Mouse (Mus musculus) forebrain, embryonic 14.5 days (tissue): Measurements from ENCODE around the gene Ppfia4. TPM values are rescaled to one million over a fixed set of nuclear protein-coding genes. Genes with fewer than 3 reads are reported as not detected.

Source experiments
- ATAC-seq: fragments of 200-750 bp; cut with Nextera tagmentation; 2 replicates; pipeline ENCODE4 v1.8.0; 2017; ENCODE audit warnings: mild to moderate bottlenecking, moderate library complexity
- DNase-seq: peaks from one replicate; pipeline ENCODE4 v3.0.0-alpha.2; 2015; ENCODE audit warnings: low spot score
- H3K27ac ChIP-seq: fragments of 300-500 bp; sonication (generic); 2 replicates; pipeline ENCODE4 v1.5.1; 2014; ENCODE audit warnings: low read depth, mild to moderate bottlenecking, control low read depth, low read length, moderate library complexity
- H3K27me3 ChIP-seq: fragments of 300-500 bp; sonication (generic); replicated peaks from 2 replicates; pipeline ENCODE4 v1.6.1; 2014; ENCODE audit warnings: low read length, control low read depth, mixed read lengths; ENCODE audit not compliant: control insufficient read depth, insufficient read depth
- H3K36me3 ChIP-seq: fragments of 300-500 bp; sonication (generic); 2 replicates; pipeline ENCODE4 v1.6.1; 2014; ENCODE audit warnings: low read length, control low read depth; ENCODE audit not compliant: control insufficient read depth, insufficient read depth
- H3K4me1 ChIP-seq: fragments of 300-500 bp; sonication (generic); 2 replicates; pipeline ENCODE4 v1.6.1; 2014; ENCODE audit warnings: antibody characterized with exemption, low read length, control low read depth; ENCODE audit not compliant: control insufficient read depth, insufficient read depth
- H3K4me2 ChIP-seq: fragments of 300-500 bp; sonication (generic); 2 replicates; pipeline ENCODE4 v1.6.1; 2014; ENCODE audit warnings: mild to moderate bottlenecking, control low read depth, low read length
- H3K4me3 ChIP-seq: fragments of 300-500 bp; sonication (generic); 2 replicates; pipeline ENCODE4 v1.5.1; 2014; ENCODE audit warnings: low read depth, low read length, control low read depth
- H3K9ac ChIP-seq: fragments of 300-500 bp; sonication (generic); 2 replicates; pipeline ENCODE4 v1.6.1; 2014; ENCODE audit warnings: mild to moderate bottlenecking, low read length, control low read depth, moderate library complexity
- H3K9me3 ChIP-seq: fragments of 300-500 bp; sonication (generic); replicated peaks from 2 replicates; pipeline ENCODE4 v1.6.1; 2016; ENCODE audit warnings: low read length, control low read depth, mixed read lengths; ENCODE audit not compliant: control insufficient read depth
- WGBS: fragments of 180-500 bp; shearing (Covaris S2); extraction: QIAGEN DNeasy Blood & Tissue Kit; methylation state at CpG from one replicate; pipeline ENCODE4 v1.1.7; 2014; 5-methylcytosine and 5-hydroxymethylcytosine counted together
- polyA plus RNA-seq: library from polyadenylated mRNA; unstranded; fragments of >200 nt; fragmentation: Nextera tagmentation; extraction: Ambion mirVana; gene quantifications from 2 replicates; pipeline ENCODE4 v1.2.1, GENCODE M21; 2014

Gene Ppfia4
- polyA plus RNA-seq, 1 experiment from 2014 or later, result 5.0 TPM

- 74% methylated on average over 8 of the region's 8 CpGs for WGBS
- H3K36me3 ChIP-seq, result no peaks in the 10 kb centered on the region
- H3K9me3 ChIP-seq, result no peaks in the 10 kb centered on the region
- DNase-seq, result peak; percentile 38
- H3K4me3 ChIP-seq, result no peak overlapping the region
- H3K4me1 ChIP-seq, result peaks cover 4% of the 10 kb centered on the region; the same call in 1 of the 2 replicates
- H3K27me3 ChIP-seq, result peaks cover 16% of the 10 kb centered on the region; the same call in 1 of the 2 replicates
- no peak overlapping the region for H3K27ac ChIP-seq
- no peak overlapping the region for H3K4me2 ChIP-seq
- no peak for ATAC-seq
- H3K9ac ChIP-seq, result no peak overlapping the region
Observed at GRCm38 (mm10) chr1:134297265-134297664, 35.5 kb downstream of the Ppfia4 start.

DNA sequence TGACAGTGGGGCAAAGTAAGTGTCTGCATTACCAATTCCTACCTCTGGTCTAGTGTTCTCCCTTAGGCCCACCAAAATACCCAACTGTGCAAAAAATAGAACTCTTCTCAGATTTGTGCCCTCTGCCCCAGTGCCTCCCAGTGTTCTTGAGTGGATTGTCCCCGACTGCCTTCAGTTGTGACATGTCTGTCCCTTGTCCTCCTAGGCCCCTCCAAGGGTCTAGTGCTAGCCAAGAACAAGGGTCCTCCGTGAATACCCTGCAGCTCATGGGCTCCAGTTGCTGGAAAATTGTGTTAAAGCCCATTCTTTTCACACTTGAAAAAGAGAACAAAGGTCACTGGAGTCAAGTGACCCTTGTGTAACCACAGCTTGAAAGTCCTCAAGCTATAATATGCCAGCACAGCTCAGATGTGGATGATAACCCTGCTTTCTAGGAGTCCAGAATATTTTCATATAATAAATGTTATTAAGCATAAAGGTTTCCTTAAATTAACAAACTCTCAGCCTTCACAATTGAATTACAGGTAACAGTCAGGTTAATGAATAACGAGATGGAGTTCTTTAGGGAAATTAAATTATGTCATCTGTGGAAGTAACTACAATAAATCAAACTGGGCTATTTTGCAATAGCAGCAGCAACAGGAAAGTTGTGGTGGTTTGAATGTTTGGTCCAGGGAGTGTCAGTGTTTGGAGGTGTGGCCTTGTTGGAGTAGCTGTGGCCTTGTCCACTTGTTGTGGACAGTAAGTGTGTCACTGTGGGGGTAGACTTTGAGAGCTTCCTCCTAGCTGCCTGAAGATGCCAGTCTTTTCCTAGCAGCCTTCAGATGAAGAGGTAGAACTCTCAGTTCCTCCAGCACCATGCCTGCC is 38.8 kb downstream of the Ppfia4 start:
- H3K9ac ChIP-seq, result no peak overlapping the region
- H3K27ac ChIP-seq, result no peak overlapping the region
- peaks cover 3% of the 10 kb centered on the region; the same call in 1 of the 2 replicates for H3K4me1 ChIP-seq
- no peaks in the 10 kb centered on the region for H3K9me3 ChIP-seq
- ATAC-seq (no peak), DNase-seq (no peak)
- H3K4me3 ChIP-seq, result no peak overlapping the region
- no peaks in the 10 kb centered on the region for H3K36me3 ChIP-seq
- 68% methylated on average over 3 of the region's 3 CpGs for WGBS
- H3K27me3 ChIP-seq, result peaks cover 10% of the 10 kb centered on the region; the same call in 1 of the 2 replicates
- no peak overlapping the region for H3K4me2 ChIP-seq

GRCm38 (mm10) chr1:134293276-134293675 is 39.5 kb downstream of the Ppfia4 start:
- no peak overlapping the region for H3K9ac ChIP-seq
- ATAC-seq, result no peak
- no peaks in the 10 kb centered on the region for H3K36me3 ChIP-seq
- 87% methylated on average over 7 of the region's 7 CpGs for WGBS
- DNase-seq, result no peak
- no peak overlapping the region for H3K27ac ChIP-seq
- H3K4me2 ChIP-seq, result no peak overlapping the region
- H3K27me3 ChIP-seq, result peaks cover 6% of the 10 kb centered on the region; the same call in 1 of the 2 replicates
- no peak overlapping the region for H3K4me3 ChIP-seq
- peaks cover 3% of the 10 kb centered on the region; the same call in 1 of the 2 replicates for H3K4me1 ChIP-seq
- H3K9me3 ChIP-seq, result no peaks in the 10 kb centered on the region

GRCm38 (mm10) chr1:134292601-134293000 is 40.1 kb downstream of the Ppfia4 start:
- no peaks in the 10 kb centered on the region for H3K27me3 ChIP-seq
- no peak for ATAC-seq
- H3K36me3 ChIP-seq, result no peaks in the 10 kb centered on the region
- no peaks in the 10 kb centered on the region for H3K9me3 ChIP-seq
- H3K27ac ChIP-seq, result no peak overlapping the region
- H3K4me2 ChIP-seq, result no peak overlapping the region
- no peak overlapping the region for H3K4me3 ChIP-seq
- no peak overlapping the region for H3K9ac ChIP-seq
- H3K4me1 ChIP-seq, result peaks cover 3% of the 10 kb centered on the region; the same call in 1 of the 2 replicates
- peak; percentile 14 for DNase-seq
- 40% methylated on average over 9 of the region's 9 CpGs for WGBS

DNA sequence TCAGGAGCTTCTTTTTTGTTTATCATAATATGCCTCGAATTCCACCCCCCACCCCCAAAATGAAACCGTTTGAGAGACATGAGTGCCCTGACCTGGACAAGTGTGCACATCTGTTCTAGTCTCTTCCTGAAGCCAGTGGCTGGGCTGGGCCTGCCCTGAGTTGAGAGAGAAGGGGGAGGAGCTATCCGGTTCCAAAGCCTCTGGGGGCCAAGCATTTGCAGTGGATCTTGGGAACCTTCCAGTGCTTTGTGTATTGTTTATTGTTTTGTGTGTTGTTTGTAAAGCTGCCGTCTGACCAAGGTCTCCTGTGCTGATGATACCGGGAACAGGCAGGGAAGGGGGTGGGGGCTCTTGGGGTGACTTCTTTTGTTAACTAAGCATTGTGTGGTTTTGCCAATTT is 40.7 kb downstream of the Ppfia4 start:
- DNase-seq (no peak), ATAC-seq (no peak)
- Histone ChIP-seq H3K27ac (no peak overlapping the region), H3K36me3 (no peaks in the 10 kb centered on the region), H3K4me3 (no peak overlapping the region), H3K9me3 (no peaks in the 10 kb centered on the region), H3K27me3 (no peaks in the 10 kb centered on the region), H3K4me2 (no peak overlapping the region), H3K4me1 (peaks cover 3% of the 10 kb centered on the region; the same call in 1 of the 2 replicates), H3K9ac (no peak overlapping the region)
- WGBS, result 19% methylated on average over 5 of the region's 5 CpGs

DNA sequence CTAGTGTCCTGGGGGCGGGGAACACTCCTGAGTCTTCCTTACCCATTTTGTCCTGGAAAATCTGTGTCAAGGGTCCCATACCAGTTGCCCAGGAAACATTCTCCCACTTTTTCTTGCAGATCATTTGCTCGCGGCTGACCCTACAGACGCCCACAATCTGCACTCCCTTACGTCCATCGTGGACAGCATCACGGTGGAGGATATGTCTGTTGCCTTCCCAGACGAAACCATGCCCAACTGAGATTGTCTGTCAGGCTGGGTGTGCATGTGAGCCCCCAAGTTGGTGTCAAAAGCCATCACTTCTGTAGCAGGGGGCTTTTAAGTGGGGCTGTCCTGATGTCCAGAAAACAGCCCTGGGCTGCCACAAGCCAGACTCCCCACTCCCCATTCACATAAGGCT is 41.2 kb downstream of the Ppfia4 start:
- no peaks in the 10 kb centered on the region for H3K36me3 ChIP-seq
- H3K9me3 ChIP-seq, result no peaks in the 10 kb centered on the region
- DNase-seq, result no peak
- H3K4me1 ChIP-seq, result peaks cover 3% of the 10 kb centered on the region; the same call in 1 of the 2 replicates
- no peak overlapping the region for H3K27ac ChIP-seq
- H3K4me2 ChIP-seq, result no peak overlapping the region
- WGBS, result 85% methylated on average over 8 of the region's 8 CpGs
- H3K4me3 ChIP-seq, result no peak overlapping the region
- H3K27me3 ChIP-seq, result no peaks in the 10 kb centered on the region
- ATAC-seq, result no peak
- H3K9ac ChIP-seq, result no peak overlapping the region

DNA sequence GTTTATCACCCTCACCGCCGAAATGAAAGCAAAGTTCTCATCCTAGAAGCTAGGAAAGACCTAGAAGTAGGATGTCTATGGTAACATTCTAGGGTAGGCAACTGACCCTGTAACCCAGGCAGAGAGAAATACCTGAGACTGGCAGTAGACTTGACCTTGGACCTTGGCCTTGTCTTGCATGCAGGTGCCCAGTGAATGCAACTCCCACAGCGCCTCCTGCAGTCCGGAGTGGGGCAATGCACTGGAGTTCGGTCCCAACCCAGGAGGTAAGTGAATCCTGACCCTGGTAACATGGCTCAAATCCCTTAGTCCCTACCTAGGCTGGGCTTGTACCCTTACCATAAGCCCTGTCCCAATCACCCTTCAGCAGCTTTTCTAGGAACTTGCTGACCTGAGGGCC is 41.8 kb downstream of the Ppfia4 start:
- DNase-seq (no peak), ATAC-seq (no peak)
- Histone ChIP-seq H3K4me2 (no peak overlapping the region), H3K9ac (no peak overlapping the region), H3K4me3 (no peak overlapping the region), H3K27ac (no peak overlapping the region), H3K9me3 (no peaks in the 10 kb centered on the region), H3K4me1 (peaks cover 3% of the 10 kb centered on the region; the same call in 1 of the 2 replicates), H3K27me3 (no peaks in the 10 kb centered on the region), H3K36me3 (no peaks in the 10 kb centered on the region)
- WGBS, result 61% methylated on average over 5 of the region's 5 CpGs

GRCm38 (mm10) chr1:134290300-134290699 is 42.4 kb downstream of the Ppfia4 start:
- H3K4me3 ChIP-seq, result no peak overlapping the region
- WGBS, result 93% methylated on average over 13 of the region's 13 CpGs
- H3K9me3 ChIP-seq, result no peaks in the 10 kb centered on the region
- H3K4me1 ChIP-seq, result peaks cover 3% of the 10 kb centered on the region; the same call in 1 of the 2 replicates
- DNase-seq (no peak), ATAC-seq (no peak)
- no peaks in the 10 kb centered on the region for H3K36me3 ChIP-seq
- H3K4me2 ChIP-seq, result no peak overlapping the region
- H3K27me3 ChIP-seq, result no peaks in the 10 kb centered on the region
- H3K27ac ChIP-seq, result no peak overlapping the region
- no peak overlapping the region for H3K9ac ChIP-seq

DNA sequence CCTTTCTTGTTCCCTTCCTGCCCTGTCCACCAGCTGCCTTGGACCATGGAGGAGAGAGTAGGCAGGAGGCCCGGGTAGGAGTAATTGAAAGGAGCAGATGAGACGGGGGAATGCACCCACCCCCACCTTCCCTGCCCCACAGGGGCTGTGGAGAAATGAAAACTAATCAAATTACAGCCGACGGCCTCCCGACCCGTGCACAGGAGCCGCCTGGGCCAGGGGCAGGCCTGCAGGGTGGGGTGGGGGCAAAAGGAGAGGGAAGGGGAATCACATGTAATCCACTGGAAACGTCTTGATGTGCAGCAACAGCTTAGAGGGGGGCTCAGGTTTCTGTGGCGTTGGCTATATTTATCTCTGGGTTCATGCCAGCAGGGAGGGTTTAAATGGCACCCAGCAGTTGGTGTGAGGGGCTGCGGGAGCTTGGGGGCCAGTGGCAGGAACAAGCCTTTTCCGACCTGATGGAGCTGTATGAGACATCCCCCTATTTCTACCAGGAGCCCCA is 43.1 kb downstream of the Ppfia4 start, which contains the start of gene Myog:
TSS of gene Myog (plus strand) at position 392 of the 502 bp plus-strand sequence.
- Histone ChIP-seq H3K4me2 (no peak within 1 kb of the TSS), H3K9me3 (no peaks in the 10 kb centered on the region), H3K4me1 (peaks cover 3% of the 10 kb centered on the region; the same call in 1 of the 2 replicates), H3K27me3 (no peaks in the 10 kb centered on the region), H3K9ac (no peak within 1 kb of the TSS), H3K36me3 (no peaks in the 10 kb centered on the region), H3K4me3 (no peak within 1 kb of the TSS), H3K27ac (no peak within 1 kb of the TSS)
- DNase-seq (no peak), ATAC-seq (no peak)
- WGBS, result 49% methylated on average over 11 of the region's 11 CpGs
